Mouse (Mus musculus): ENCODE measurements at regions not wholly inside any gene's neighbourhood (a gene's known extent, or its start where the extent isn't known, plus 50 kb on each side); places are given as distances from the start of the nearest gene placed in this dataset.

GRCm38 (mm10) chr13:82058872-82059271 lies 276.0 kb downstream of the Cetn3 start:
- TF ChIP-seq EP300 (IDR thresholded peaks at IDR 0.05; ENCODE audit: low read depth in 1 of 2, low read length in 2 of 2) (no peak), ZNF384 (IDR thresholded peaks at IDR 0.05; ENCODE audit: low read depth, low read length) (no peak), CTCF (IDR thresholded peaks at IDR 0.05 in 2 of 3, conservative IDR thresholded peaks at IDR 0.05 in 1 of 3; ENCODE audit: control insufficient read depth in 1 of 3, insufficient read depth in 1 of 3, low read depth in 2 of 3, low read length in 3 of 3, poor library complexity in 1 of 3, severe bottlenecking in 1 of 3) (no peak)

Measured in MEL (cell line).